Mouse (Mus musculus): ENCODE results near the gene Brca1. TPM values are rescaled to one million over a fixed set of nuclear protein-coding genes. Genes with fewer than 3 reads are reported as not detected.
"Not testable (repeated sequence)": the region's sequence is repeated elsewhere in the genome, so short reads cannot be mapped to it uniquely, and the experiment has no call there.

Brca1 gene
- polyA plus RNA-seq, 1 experiment from 2014 or later: 32.1 TPM

GRCm38 (mm10) chr11:101483804-101484203, 68.0 kb downstream of the Brca1 start:
- no peaks in the 10 kb centered on the region for H3K9me3 ChIP-seq (ENCODE audit: control insufficient read depth, low read length)
- H3K9ac ChIP-seq (ENCODE audit: low read length): no peak overlapping the region
- ATAC-seq (replicated peaks; ENCODE audit: low FRiP score) (no peak), DNase-seq (ENCODE audit: low spot score) (no peak)
- H3K27ac ChIP-seq (ENCODE audit: low read depth, low read length): no peak overlapping the region
- no peak overlapping the region for H3K4me3 ChIP-seq (ENCODE audit: low read depth, low read length)
- peaks cover 12% of the 10 kb centered on the region for H3K4me1 ChIP-seq (replicated peaks; ENCODE audit: control insufficient read depth, insufficient read depth, low read length)
- H3K36me3 ChIP-seq (ENCODE audit: control insufficient read depth, insufficient read depth, low read length): no peaks in the 10 kb centered on the region; the same call in 1 of the 2 replicates
- 45% methylated on average over 3 of the region's 3 CpGs for WGBS
- H3K4me2 ChIP-seq (ENCODE audit: low read depth, low read length, severe bottlenecking): no peak overlapping the region
- no peaks in the 10 kb centered on the region for H3K27me3 ChIP-seq (ENCODE audit: control insufficient read depth, insufficient read depth, low read length)

GRCm38 (mm10) chr11:101480912-101481311, 70.8 kb downstream of the Brca1 start:
- Histone ChIP-seq H3K36me3 (ENCODE audit: control insufficient read depth, insufficient read depth, low read length) (no peaks in the 10 kb centered on the region), H3K27me3 (ENCODE audit: control insufficient read depth, insufficient read depth, low read length) (no peaks in the 10 kb centered on the region), H3K9me3 (ENCODE audit: control insufficient read depth, low read length) (no peaks in the 10 kb centered on the region), H3K9ac (ENCODE audit: low read length) (no peak overlapping the region), H3K4me1 (replicated peaks; ENCODE audit: control insufficient read depth, insufficient read depth, low read length) (peaks cover 23% of the 10 kb centered on the region), H3K4me3 (ENCODE audit: low read depth, low read length) (no peak overlapping the region), H3K4me2 (ENCODE audit: low read depth, low read length, severe bottlenecking) (no peak overlapping the region), H3K27ac (ENCODE audit: low read depth, low read length) (no peak overlapping the region)
- no peak for DNase-seq (ENCODE audit: low spot score)
- WGBS: 67% methylated on average over 6 of the region's 6 CpGs
- no peak for ATAC-seq (replicated peaks; ENCODE audit: low FRiP score)

DNA sequence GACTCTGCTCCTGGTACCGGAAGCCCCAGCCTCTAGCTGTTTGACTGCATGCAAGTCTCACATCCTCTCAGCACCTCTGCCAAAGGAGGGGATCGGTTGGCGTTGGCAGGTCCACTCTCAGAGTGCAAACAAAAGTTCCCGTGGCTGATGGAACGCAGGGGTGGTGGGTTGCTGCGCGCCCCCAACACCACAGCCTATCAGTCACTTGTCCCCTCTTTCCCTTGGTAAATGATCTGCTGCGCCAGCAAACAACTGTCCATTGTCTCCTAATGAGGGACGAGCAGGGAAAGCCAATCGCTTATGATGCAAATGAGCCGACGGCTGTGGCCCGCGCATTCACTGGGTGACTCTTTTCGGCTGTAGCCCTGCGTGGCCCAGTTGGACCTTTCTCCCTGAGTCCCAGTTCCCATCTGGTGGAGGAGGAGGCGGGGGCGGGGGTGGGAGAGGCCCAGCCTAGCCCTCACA, 72.6 kb downstream of the Brca1 start:
- ATAC-seq (replicated peaks; ENCODE audit: low FRiP score): peak; percentile 49

DNA sequence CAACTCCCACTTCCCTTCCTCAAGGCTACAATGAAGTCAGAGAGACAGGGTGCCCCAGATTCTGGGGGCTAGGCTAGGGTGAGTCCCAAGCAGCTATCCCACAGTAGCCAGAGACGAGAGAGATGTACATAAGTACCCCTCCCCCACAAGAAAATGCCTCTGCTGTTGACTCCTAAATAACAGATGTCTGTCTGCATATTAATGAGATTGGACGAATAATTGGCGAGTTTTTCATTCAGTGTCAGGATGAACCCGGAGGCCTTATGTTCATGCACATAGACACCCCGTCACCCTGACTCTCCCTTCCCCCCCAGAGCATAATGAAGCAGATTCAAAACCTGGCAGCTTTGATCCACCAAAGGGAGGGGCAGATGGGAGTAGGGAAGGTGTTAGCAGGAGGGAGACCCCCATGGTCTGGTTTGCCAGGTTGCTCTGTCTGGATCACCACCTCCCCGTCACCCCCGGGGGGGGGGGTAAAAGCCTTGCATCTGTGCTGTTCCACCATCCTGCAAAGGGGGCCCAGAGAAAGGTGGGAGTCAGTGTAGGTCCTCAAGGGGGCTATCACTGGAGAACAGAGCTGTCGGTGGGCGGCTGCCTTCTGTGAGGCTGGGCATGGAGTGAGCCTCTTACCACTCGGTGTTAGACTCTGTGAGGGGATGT, 74.1 kb downstream of the Brca1 start:
- no peaks in the 10 kb centered on the region for H3K9me3 ChIP-seq (ENCODE audit: control insufficient read depth, low read length)
- WGBS: 36% methylated on average over 10 of the region's 10 CpGs
- H3K27me3 ChIP-seq (ENCODE audit: control insufficient read depth, insufficient read depth, low read length): no peaks in the 10 kb centered on the region
- peak; percentile 80 for ATAC-seq (replicated peaks; ENCODE audit: low FRiP score)
- H3K4me3 ChIP-seq (ENCODE audit: low read depth, low read length): no peak overlapping the region
- peak; percentile 78 for DNase-seq (ENCODE audit: low spot score)
- peaks cover 23% of the 10 kb centered on the region for H3K4me1 ChIP-seq (replicated peaks; ENCODE audit: control insufficient read depth, insufficient read depth, low read length)
- peak overlapping the region; percentile 25; the same call in 1 of the 2 replicates for H3K9ac ChIP-seq (ENCODE audit: low read length)
- peak overlapping the region; percentile 93 for H3K27ac ChIP-seq (ENCODE audit: low read depth, low read length)
- H3K36me3 ChIP-seq (ENCODE audit: control insufficient read depth, insufficient read depth, low read length): no peaks in the 10 kb centered on the region
- H3K4me2 ChIP-seq (ENCODE audit: low read depth, low read length, severe bottlenecking): peak overlapping the region; percentile 31; the same call in 1 of the 2 replicates

More for the DNA sequence above, 72.6 kb downstream of the Brca1 start:
- H3K4me3 ChIP-seq (ENCODE audit: low read depth, low read length): peak overlapping the region; percentile 16
- H3K9me3 ChIP-seq (ENCODE audit: control insufficient read depth, low read length): no peaks in the 10 kb centered on the region
- peak overlapping the region; percentile 93 for H3K27ac ChIP-seq (ENCODE audit: low read depth, low read length)
- WGBS: 6% methylated on average over 18 of the region's 18 CpGs
- H3K27me3 ChIP-seq (ENCODE audit: control insufficient read depth, insufficient read depth, low read length): no peaks in the 10 kb centered on the region
- peak; percentile 75 for DNase-seq (ENCODE audit: low spot score)
- peak overlapping the region; percentile 47 for H3K4me2 ChIP-seq (ENCODE audit: low read depth, low read length, severe bottlenecking)
- H3K4me1 ChIP-seq (replicated peaks; ENCODE audit: control insufficient read depth, insufficient read depth, low read length): peaks cover 23% of the 10 kb centered on the region
- H3K9ac ChIP-seq (ENCODE audit: low read length): peak overlapping the region; percentile 56
- no peaks in the 10 kb centered on the region for H3K36me3 ChIP-seq (ENCODE audit: control insufficient read depth, insufficient read depth, low read length)

DNA sequence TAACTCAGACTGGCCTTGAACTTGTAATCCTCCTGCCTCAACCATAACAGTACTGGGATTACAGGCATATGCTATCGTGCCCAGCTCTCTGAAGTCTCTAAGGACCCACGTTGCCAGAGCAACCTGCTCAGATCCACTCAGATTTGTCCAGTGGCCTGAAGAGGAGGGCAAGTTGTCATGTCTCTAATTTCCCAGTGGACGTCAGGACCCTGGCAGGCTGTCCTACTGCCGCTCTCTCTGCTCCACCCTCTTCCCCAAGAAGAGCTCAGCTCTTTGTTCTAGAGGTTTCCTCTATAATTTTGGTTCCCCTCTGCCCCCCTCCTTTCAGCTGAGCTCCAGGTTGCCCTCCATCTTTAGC, 74.6 kb downstream of the Brca1 start:
- peak overlapping the region; percentile 31; the same call in 1 of the 2 replicates for H3K4me2 ChIP-seq (ENCODE audit: low read depth, low read length, severe bottlenecking)
- DNase-seq (ENCODE audit: low spot score): no peak

DNA sequence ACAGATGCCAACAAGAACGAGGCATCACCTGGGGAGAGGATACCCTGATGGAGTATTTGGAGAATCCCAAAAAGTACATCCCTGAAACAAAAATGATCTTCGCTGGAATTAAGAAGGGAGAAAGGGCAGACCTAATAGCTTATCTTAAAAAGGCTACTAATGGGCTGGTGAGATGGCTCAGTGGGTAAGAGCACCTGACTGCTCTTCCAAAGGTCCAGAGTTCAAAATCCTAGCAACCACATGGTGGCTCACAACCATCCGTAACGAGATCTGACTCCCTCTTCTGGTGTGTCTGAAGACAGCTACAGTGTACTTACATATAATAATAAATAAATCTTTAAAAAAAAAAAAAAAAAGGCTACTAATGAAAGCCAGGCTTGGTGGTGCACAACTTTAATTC, 75.4 kb downstream of the Brca1 start:
- not testable (repeated sequence) for H3K4me2 ChIP-seq (ENCODE audit: low read depth, low read length, severe bottlenecking); H3K4me3 ChIP-seq (ENCODE audit: low read depth, low read length); H3K36me3 ChIP-seq (ENCODE audit: control insufficient read depth, insufficient read depth, low read length); H3K27ac ChIP-seq (ENCODE audit: low read depth, low read length); H3K27me3 ChIP-seq (ENCODE audit: control insufficient read depth, insufficient read depth, low read length); H3K9ac ChIP-seq (ENCODE audit: low read length); DNase-seq (ENCODE audit: low spot score); H3K9me3 ChIP-seq (ENCODE audit: control insufficient read depth, low read length); ATAC-seq (replicated peaks; ENCODE audit: low FRiP score)
- H3K4me1 ChIP-seq (replicated peaks; ENCODE audit: control insufficient read depth, insufficient read depth, low read length): peaks cover 27% of the 10 kb centered on the region
- 84% methylated on average over 4 of the region's 4 CpGs for WGBS

More for the DNA sequence above, 74.6 kb downstream of the Brca1 start:
- H3K9ac ChIP-seq (ENCODE audit: low read length): peak overlapping the region; percentile 25; the same call in 1 of the 2 replicates
- no peaks in the 10 kb centered on the region for H3K27me3 ChIP-seq (ENCODE audit: control insufficient read depth, insufficient read depth, low read length)
- no peaks in the 10 kb centered on the region for H3K36me3 ChIP-seq (ENCODE audit: control insufficient read depth, insufficient read depth, low read length)
- H3K4me3 ChIP-seq (ENCODE audit: low read depth, low read length): no peak overlapping the region
- H3K4me1 ChIP-seq (replicated peaks; ENCODE audit: control insufficient read depth, insufficient read depth, low read length): peaks cover 27% of the 10 kb centered on the region
- ATAC-seq (replicated peaks; ENCODE audit: low FRiP score): peak; percentile 59
- WGBS: 37% methylated on average over 4 of the region's 4 CpGs
- peak overlapping the region; percentile 93 for H3K27ac ChIP-seq (ENCODE audit: low read depth, low read length)
- no peaks in the 10 kb centered on the region for H3K9me3 ChIP-seq (ENCODE audit: control insufficient read depth, low read length)

- DNase-seq (ENCODE audit: low spot score) (no peak), ATAC-seq (replicated peaks; ENCODE audit: low FRiP score) (no peak)
- Histone ChIP-seq H3K9me3 (ENCODE audit: control insufficient read depth, low read length) (no peaks in the 10 kb centered on the region), H3K4me2 (ENCODE audit: low read depth, low read length, severe bottlenecking) (no peak overlapping the region), H3K9ac (ENCODE audit: low read length) (no peak overlapping the region), H3K36me3 (ENCODE audit: control insufficient read depth, insufficient read depth, low read length) (no peaks in the 10 kb centered on the region), H3K4me3 (ENCODE audit: low read depth, low read length) (no peak overlapping the region), H3K27ac (ENCODE audit: low read depth, low read length) (no peak overlapping the region; the same call in 1 of the 2 replicates), H3K27me3 (ENCODE audit: control insufficient read depth, insufficient read depth, low read length) (no peaks in the 10 kb centered on the region), H3K4me1 (replicated peaks; ENCODE audit: control insufficient read depth, insufficient read depth, low read length) (peaks cover 21% of the 10 kb centered on the region)
- 87% methylated on average over 5 of the region's 5 CpGs for WGBS
Measured at GRCm38 (mm10) chr11:101474298-101474697, 77.5 kb downstream of the Brca1 start.

- not testable (repeated sequence) for H3K4me2 ChIP-seq (ENCODE audit: low read depth, low read length, severe bottlenecking); H3K36me3 ChIP-seq (ENCODE audit: control insufficient read depth, insufficient read depth, low read length); H3K9me3 ChIP-seq (ENCODE audit: control insufficient read depth, low read length); H3K9ac ChIP-seq (ENCODE audit: low read length); H3K27ac ChIP-seq (ENCODE audit: low read depth, low read length); ATAC-seq (replicated peaks; ENCODE audit: low FRiP score); H3K27me3 ChIP-seq (ENCODE audit: control insufficient read depth, insufficient read depth, low read length); H3K4me3 ChIP-seq (ENCODE audit: low read depth, low read length); DNase-seq (ENCODE audit: low spot score)
- H3K4me1 ChIP-seq (replicated peaks; ENCODE audit: control insufficient read depth, insufficient read depth, low read length): peaks cover 20% of the 10 kb centered on the region
- 80% methylated on average over 1 of the region's 1 CpGs for WGBS
Measured at GRCm38 (mm10) chr11:101473686-101474085, 78.1 kb downstream of the Brca1 start.

DNA sequence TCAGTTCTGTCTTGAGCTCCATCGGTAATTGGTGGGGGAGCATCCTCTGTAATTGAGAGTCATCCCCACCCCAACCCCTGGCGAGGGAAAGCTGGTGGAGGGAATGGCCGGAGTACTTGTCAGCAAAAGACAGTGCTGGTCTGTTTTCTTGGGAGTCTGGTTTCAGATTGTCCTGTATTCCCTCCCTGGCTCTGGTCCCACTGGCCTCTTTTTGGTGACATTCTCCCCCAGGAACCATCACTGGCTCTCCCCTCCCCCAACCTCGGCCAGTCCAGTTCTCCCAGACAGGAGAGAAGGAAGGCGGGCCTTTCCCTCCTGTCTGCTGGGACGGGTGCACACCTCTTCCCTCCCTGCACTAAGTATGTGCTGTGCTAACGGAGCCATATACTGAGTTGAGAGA, 79.4 kb downstream of the Brca1 start:
- 57% methylated on average over 7 of the region's 7 CpGs for WGBS
- no peak overlapping the region for H3K4me2 ChIP-seq (ENCODE audit: low read depth, low read length, severe bottlenecking)
- no peaks in the 10 kb centered on the region for H3K36me3 ChIP-seq (ENCODE audit: control insufficient read depth, insufficient read depth, low read length)
- no peak for DNase-seq (ENCODE audit: low spot score)
- no peak for ATAC-seq (replicated peaks; ENCODE audit: low FRiP score)
- H3K4me1 ChIP-seq (replicated peaks; ENCODE audit: control insufficient read depth, insufficient read depth, low read length): peaks cover 13% of the 10 kb centered on the region; the same call in 1 of the 2 replicates
- no peak overlapping the region for H3K4me3 ChIP-seq (ENCODE audit: low read depth, low read length)
- H3K9me3 ChIP-seq (ENCODE audit: control insufficient read depth, low read length): no peaks in the 10 kb centered on the region
- no peak overlapping the region for H3K27ac ChIP-seq (ENCODE audit: low read depth, low read length)
- H3K9ac ChIP-seq (ENCODE audit: low read length): no peak overlapping the region
- H3K27me3 ChIP-seq (ENCODE audit: control insufficient read depth, insufficient read depth, low read length): no peaks in the 10 kb centered on the region
